Mouse (Mus musculus): ENCODE results near the gene Dll4. TPM values are rescaled to one million over a fixed set of nuclear protein-coding genes. Genes with fewer than 3 reads are reported as not detected.

Dll4 gene
- total RNA-seq, 1 experiment from 2014 or later = 12.9 TPM

Other genes with a start within 250 kb of the Dll4 start
- 5.0 and 8.6 TPM in 2 replicates for gene Rad51, start 213.0 kb upstream of the Dll4 start, total RNA-seq (2021)
- gene Rmdn3, start 168.8 kb upstream of the Dll4 start, total RNA-seq (2021) = 53.1 and 54.4 TPM in 2 replicates
- 11.0 and 14.9 TPM in 2 replicates for gene Gchfr, start 158.0 kb upstream of the Dll4 start, total RNA-seq (2021)
- gene Gm14137, start 151.3 kb upstream of the Dll4 start, total RNA-seq (2021) = 0.30 TPM in 1 of 2 replicates, not detected in the other
- gene Zfyve19, start 117.2 kb upstream of the Dll4 start, total RNA-seq (2021) = 42.3 and 45.0 TPM in 2 replicates
- 18.0 and 18.4 TPM in 2 replicates for gene Dnajc17, start 117.0 kb upstream of the Dll4 start, total RNA-seq (2021)
- not detected in 2 replicates for gene Ppp1r14d, start 95.9 kb upstream of the Dll4 start, total RNA-seq (2021)
- gene Spint1, start 88.4 kb upstream of the Dll4 start, total RNA-seq (2021) = 4.0 and 4.6 TPM in 2 replicates
- 0.49 TPM in 1 of 2 replicates, not detected in the other for gene Rhov, start 54.5 kb upstream of the Dll4 start, total RNA-seq (2021)
- 18.5 and 21.1 TPM in 2 replicates for gene Vps18, start 37.0 kb upstream of the Dll4 start, total RNA-seq (2021)
- 5.0 and 10.2 TPM in 2 replicates for gene Chac1, start 25.4 kb downstream of the Dll4 start, total RNA-seq (2021)
- gene Ino80, start 151.9 kb downstream of the Dll4 start, total RNA-seq (2021) = 21.0 and 25.3 TPM in 2 replicates
- 0.91 and 1.4 TPM in 2 replicates for gene Exd1, start 221.8 kb downstream of the Dll4 start, total RNA-seq (2021)
- gene Chp1, start 221.9 kb downstream of the Dll4 start, total RNA-seq (2021) = 217 and 293 TPM in 2 replicates

Measured in adrenal gland, postnatal 25 days (tissue).